Mouse (Mus musculus): ENCODE measurements around the gene Skp2.

GRCm38 (mm10) chr15:9082753-9083152 is 72.5 kb downstream of the Skp2 start:
- TF ChIP-seq POLR2A (IDR thresholded peaks at IDR 0.05; ENCODE audit: low read depth, low read length), result no peak
- no peak for TF ChIP-seq CTCF (conservative IDR thresholded peaks at IDR 0.05; ENCODE audit: insufficient read depth, insufficient read length, low read depth, low read length)

Data from kidney, adult 2 months (tissue).